Mouse (Mus musculus): ENCODE measurements around the gene Wipf3. TPM values are rescaled to one million over a fixed set of nuclear protein-coding genes. Genes with fewer than 3 reads are reported as not detected.
A peak's percentile ranks its signal among the peaks of the same experiment; 100 is the strongest.

The Wipf3 gene
- polyA plus RNA-seq, 1 experiment from 2014 or later, result 1.4 TPM

- Histone ChIP-seq H3K4me2 (replicated peaks) (no peak overlapping the region), H3K36me3 (no peaks in the 10 kb centered on the region), H3K4me3 (no peak overlapping the region), H3K4me1 (peaks cover 25% of the 10 kb centered on the region; the same call in 1 of the 2 replicates), H3K9ac (no peak overlapping the region), H3K27me3 (peaks cover 32% of the 10 kb centered on the region), H3K27ac (no peak overlapping the region), H3K9me3 (no peaks in the 10 kb centered on the region)
- no peak for ATAC-seq (ENCODE audit: insufficient number of reproducible peaks, insufficient read depth, low FRiP score, low TSS enrichment)
- WGBS, result 68% methylated on average over 13 of the region's 13 CpGs
Measured at GRCm38 (mm10) chr6:54432806-54433545, 3.6 kb downstream of the Wipf3 start.

GRCm38 (mm10) chr6:54434171-54434570, 4.8 kb downstream of the Wipf3 start:
- H3K9ac ChIP-seq, result no peak overlapping the region
- peaks cover 20% of the 10 kb centered on the region for H3K27me3 ChIP-seq
- H3K36me3 ChIP-seq, result no peaks in the 10 kb centered on the region
- no peak overlapping the region for H3K4me2 ChIP-seq (replicated peaks)
- H3K4me1 ChIP-seq, result peaks cover 21% of the 10 kb centered on the region; the same call in 1 of the 2 replicates
- H3K9me3 ChIP-seq, result no peaks in the 10 kb centered on the region
- H3K27ac ChIP-seq, result no peak overlapping the region
- no peak overlapping the region for H3K4me3 ChIP-seq
- no peak for ATAC-seq (ENCODE audit: insufficient number of reproducible peaks, insufficient read depth, low FRiP score, low TSS enrichment)
- 52% methylated on average over 2 of the region's 2 CpGs for WGBS

GRCm38 (mm10) chr6:54435663-54436062, 6.3 kb downstream of the Wipf3 start:
- H3K9me3 ChIP-seq, result no peaks in the 10 kb centered on the region
- H3K4me1 ChIP-seq, result peaks cover 17% of the 10 kb centered on the region; the same call in 1 of the 2 replicates
- ATAC-seq (ENCODE audit: insufficient number of reproducible peaks, insufficient read depth, low FRiP score, low TSS enrichment), result no peak
- WGBS, result 17% methylated on average over 7 of the region's 7 CpGs
- peaks cover 5% of the 10 kb centered on the region; the same call in 1 of the 2 replicates for H3K27me3 ChIP-seq
- H3K27ac ChIP-seq, result no peak overlapping the region
- H3K9ac ChIP-seq, result no peak overlapping the region
- H3K36me3 ChIP-seq, result no peaks in the 10 kb centered on the region
- no peak overlapping the region for H3K4me2 ChIP-seq (replicated peaks)
- H3K4me3 ChIP-seq, result no peak overlapping the region

- Histone ChIP-seq H3K4me3 (no peak overlapping the region), H3K4me2 (replicated peaks) (no peak overlapping the region), H3K9me3 (no peaks in the 10 kb centered on the region), H3K27ac (no peak overlapping the region), H3K36me3 (no peaks in the 10 kb centered on the region), H3K4me1 (peaks cover 17% of the 10 kb centered on the region; the same call in 1 of the 2 replicates), H3K9ac (no peak overlapping the region), H3K27me3 (no peaks in the 10 kb centered on the region)
- 64% methylated on average over 5 of the region's 5 CpGs for WGBS
- no peak for ATAC-seq (ENCODE audit: insufficient number of reproducible peaks, insufficient read depth, low FRiP score, low TSS enrichment)
Measured at GRCm38 (mm10) chr6:54436286-54436685, 6.9 kb downstream of the Wipf3 start.

GRCm38 (mm10) chr6:54438510-54438909, 9.1 kb downstream of the Wipf3 start:
- no peaks in the 10 kb centered on the region for H3K9me3 ChIP-seq
- H3K9ac ChIP-seq, result no peak overlapping the region
- H3K4me1 ChIP-seq, result peaks cover 10% of the 10 kb centered on the region; the same call in 1 of the 2 replicates
- no peaks in the 10 kb centered on the region for H3K36me3 ChIP-seq
- H3K27me3 ChIP-seq, result no peaks in the 10 kb centered on the region
- H3K4me2 ChIP-seq (replicated peaks), result no peak overlapping the region
- H3K27ac ChIP-seq, result no peak overlapping the region
- no peak for ATAC-seq (ENCODE audit: insufficient number of reproducible peaks, insufficient read depth, low FRiP score, low TSS enrichment)
- 71% methylated on average over 4 of the region's 4 CpGs for WGBS
- H3K4me3 ChIP-seq, result no peak overlapping the region

- 91% methylated on average over 6 of the region's 6 CpGs for WGBS
Measured at GRCm38 (mm10) chr6:54440658-54441057, 11.3 kb downstream of the Wipf3 start.

GRCm38 (mm10) chr6:54443657-54444056, 14.3 kb downstream of the Wipf3 start:
- 62% methylated on average over 4 of the region's 4 CpGs for WGBS

More at GRCm38 (mm10) chr6:54440658-54441057, 11.3 kb downstream of the Wipf3 start:
- Histone ChIP-seq H3K27ac (no peak overlapping the region), H3K27me3 (no peaks in the 10 kb centered on the region), H3K9me3 (no peaks in the 10 kb centered on the region), H3K9ac (no peak overlapping the region), H3K4me2 (replicated peaks) (no peak overlapping the region), H3K4me3 (no peak overlapping the region), H3K36me3 (no peaks in the 10 kb centered on the region), H3K4me1 (peaks cover 15% of the 10 kb centered on the region)
- ATAC-seq (ENCODE audit: insufficient number of reproducible peaks, insufficient read depth, low FRiP score, low TSS enrichment), result no peak

GRCm38 (mm10) chr6:54444086-54444485, 14.7 kb downstream of the Wipf3 start:
- peaks cover 9% of the 10 kb centered on the region for H3K4me1 ChIP-seq
- 57% methylated on average over 7 of the region's 7 CpGs for WGBS
- no peak overlapping the region for H3K27ac ChIP-seq
- no peaks in the 10 kb centered on the region for H3K27me3 ChIP-seq
- H3K4me2 ChIP-seq (replicated peaks), result no peak overlapping the region
- no peak overlapping the region for H3K4me3 ChIP-seq
- no peak for ATAC-seq (ENCODE audit: insufficient number of reproducible peaks, insufficient read depth, low FRiP score, low TSS enrichment)
- H3K9ac ChIP-seq, result no peak overlapping the region
- H3K36me3 ChIP-seq, result no peaks in the 10 kb centered on the region
- no peaks in the 10 kb centered on the region for H3K9me3 ChIP-seq

More at GRCm38 (mm10) chr6:54443657-54444056, 14.3 kb downstream of the Wipf3 start:
- no peak overlapping the region for H3K4me2 ChIP-seq (replicated peaks)
- H3K36me3 ChIP-seq, result no peaks in the 10 kb centered on the region
- H3K27me3 ChIP-seq, result no peaks in the 10 kb centered on the region
- H3K27ac ChIP-seq, result no peak overlapping the region
- no peak overlapping the region for H3K4me3 ChIP-seq
- H3K4me1 ChIP-seq, result peaks cover 9% of the 10 kb centered on the region
- H3K9ac ChIP-seq, result no peak overlapping the region
- no peak for ATAC-seq (ENCODE audit: insufficient number of reproducible peaks, insufficient read depth, low FRiP score, low TSS enrichment)
- no peaks in the 10 kb centered on the region for H3K9me3 ChIP-seq

- no peak overlapping the region for H3K27ac ChIP-seq
- 0 out of 2 replicates have a peak, but pooled peaks have one; percentile 28 for ATAC-seq (ENCODE audit: insufficient number of reproducible peaks, insufficient read depth, low FRiP score, low TSS enrichment)
- no peaks in the 10 kb centered on the region for H3K9me3 ChIP-seq
- H3K4me1 ChIP-seq, result peaks cover 9% of the 10 kb centered on the region
- H3K4me3 ChIP-seq, result no peak overlapping the region
- no peak overlapping the region for H3K4me2 ChIP-seq (replicated peaks)
- H3K27me3 ChIP-seq, result no peaks in the 10 kb centered on the region
- 63% methylated on average over 7 of the region's 7 CpGs for WGBS
- H3K9ac ChIP-seq, result no peak overlapping the region
- no peaks in the 10 kb centered on the region for H3K36me3 ChIP-seq
Measured at GRCm38 (mm10) chr6:54445249-54445818, 15.9 kb downstream of the Wipf3 start.

GRCm38 (mm10) chr6:54447353-54447752, 17.9 kb downstream of the Wipf3 start:
- Histone ChIP-seq H3K4me2 (replicated peaks) (no peak overlapping the region), H3K9ac (no peak overlapping the region), H3K36me3 (no peaks in the 10 kb centered on the region), H3K9me3 (no peaks in the 10 kb centered on the region), H3K27me3 (no peaks in the 10 kb centered on the region), H3K4me1 (peaks cover 9% of the 10 kb centered on the region), H3K4me3 (no peak overlapping the region), H3K27ac (no peak overlapping the region)
- no peak for ATAC-seq (ENCODE audit: insufficient number of reproducible peaks, insufficient read depth, low FRiP score, low TSS enrichment)
- 77% methylated on average over 4 of the region's 4 CpGs for WGBS

- Histone ChIP-seq H3K9ac (no peak overlapping the region), H3K27me3 (no peaks in the 10 kb centered on the region), H3K27ac (no peak overlapping the region), H3K4me2 (replicated peaks) (no peak overlapping the region), H3K4me3 (no peak overlapping the region), H3K9me3 (0 out of 2 replicates have a peak, but pooled peaks cover 5% of the 10 kb centered on the region), H3K36me3 (no peaks in the 10 kb centered on the region), H3K4me1 (0 out of 2 replicates have a peak, but pooled peaks cover 5% of the 10 kb centered on the region)
- ATAC-seq (ENCODE audit: insufficient number of reproducible peaks, insufficient read depth, low FRiP score, low TSS enrichment), result no peak
- 63% methylated on average over 7 of the region's 7 CpGs for WGBS
Measured at GRCm38 (mm10) chr6:54459661-54460060, 30.3 kb downstream of the Wipf3 start.
